Mouse (Mus musculus) cerebellum, adult 2 months (tissue): ENCODE data around the gene Carmil1. TPM values are rescaled to one million over a fixed set of nuclear protein-coding genes. Genes with fewer than 3 reads are reported as not detected.

Source experiments
- DNase-seq, 2 experiments: peaks; one replicate each; pipeline ENCODE4 v3.0.0; 2021
- H3K27ac ChIP-seq: fragments of 200-500 bp; 2 replicates; pipeline ENCODE4 v1.5.1; 2012; ENCODE audit warnings: low read length, control low read depth, inconsistent platforms; ENCODE audit not compliant: insufficient read depth
- H3K27me3 ChIP-seq: fragments of 200-500 bp; 2 replicates; pipeline ENCODE4 v1.6.1; 2012; ENCODE audit warnings: inconsistent platforms, mild to moderate bottlenecking, low read length, moderate library complexity; ENCODE audit not compliant: control insufficient read depth, insufficient read depth
- H3K4me1 ChIP-seq: fragments of 200-500 bp; 2 replicates; pipeline ENCODE4 v1.6.1; 2011; ENCODE audit warnings: low read length; ENCODE audit not compliant: control insufficient read depth, insufficient read depth
- H3K4me3 ChIP-seq: fragments of 200-500 bp; replicated peaks from 2 replicates; pipeline ENCODE3; 2011; ENCODE audit warnings: mild to moderate bottlenecking, low read depth, low read length, control low read depth; ENCODE audit not compliant: insufficient read depth
- CTCF ChIP-seq: fragments of 200-500 bp; IDR thresholded peaks from 2 replicates; pipeline ENCODE4 v1.5.1; 2011; ENCODE audit warnings: low read depth, mild to moderate bottlenecking, control low read depth, low read length, moderate library complexity, borderline replicate concordance; ENCODE audit not compliant: insufficient read depth
- POLR2A ChIP-seq: fragments of 200-500 bp; IDR thresholded peaks from 2 replicates; pipeline ENCODE4 v1.6.1; 2011; ENCODE audit warnings: low read length, control low read depth, borderline replicate concordance; ENCODE audit not compliant: insufficient read depth
- WGBS: fragments of 180-500 bp; shearing (Covaris S2); methylation state at CpG from one replicate; pipeline ENCODE4 v1.1.7; 2018; 5-methylcytosine and 5-hydroxymethylcytosine counted together
- polyA plus RNA-seq: library from polyadenylated mRNA; depleted of rRNA; stranded (reverse); fragments of >200 nt; gene quantifications from 2 replicates; pipeline ENCODE4 v1.2.3, GENCODE M21; 2012

Carmil1 gene
- polyA plus RNA-seq, 1 experiment: 24.8 TPM

DNA sequence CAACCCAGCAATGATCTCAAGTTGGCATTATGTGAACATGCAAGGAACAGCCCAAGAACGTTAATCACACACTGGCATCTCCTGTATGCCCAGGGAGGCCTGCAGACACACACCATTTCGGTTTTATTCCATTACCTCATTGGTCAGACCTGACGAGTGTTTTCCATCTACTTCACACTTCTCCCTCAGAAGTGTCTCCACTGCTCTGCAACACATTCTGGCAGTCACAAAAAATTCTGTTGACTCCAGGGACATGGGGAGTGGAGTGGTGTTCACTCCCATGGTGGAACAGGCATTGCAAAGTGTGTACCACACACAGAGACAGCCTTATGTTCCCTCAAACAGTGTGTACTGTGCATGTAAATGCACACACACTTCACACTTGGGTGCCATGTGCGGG lies 40.2 kb downstream of the Carmil1 start:
- peaks cover 10% of the 10 kb centered on the region; the same call in 1 of the 2 replicates for H3K4me1 ChIP-seq
- no peak for TF ChIP-seq CTCF
- TF ChIP-seq POLR2A: no peak
- no peak overlapping the region for H3K27ac ChIP-seq
- DNase-seq: no peak
- H3K4me3 ChIP-seq: no peak overlapping the region
- H3K27me3 ChIP-seq: no peaks in the 10 kb centered on the region
- WGBS: 71% methylated on average over 4 of the region's 4 CpGs

DNA sequence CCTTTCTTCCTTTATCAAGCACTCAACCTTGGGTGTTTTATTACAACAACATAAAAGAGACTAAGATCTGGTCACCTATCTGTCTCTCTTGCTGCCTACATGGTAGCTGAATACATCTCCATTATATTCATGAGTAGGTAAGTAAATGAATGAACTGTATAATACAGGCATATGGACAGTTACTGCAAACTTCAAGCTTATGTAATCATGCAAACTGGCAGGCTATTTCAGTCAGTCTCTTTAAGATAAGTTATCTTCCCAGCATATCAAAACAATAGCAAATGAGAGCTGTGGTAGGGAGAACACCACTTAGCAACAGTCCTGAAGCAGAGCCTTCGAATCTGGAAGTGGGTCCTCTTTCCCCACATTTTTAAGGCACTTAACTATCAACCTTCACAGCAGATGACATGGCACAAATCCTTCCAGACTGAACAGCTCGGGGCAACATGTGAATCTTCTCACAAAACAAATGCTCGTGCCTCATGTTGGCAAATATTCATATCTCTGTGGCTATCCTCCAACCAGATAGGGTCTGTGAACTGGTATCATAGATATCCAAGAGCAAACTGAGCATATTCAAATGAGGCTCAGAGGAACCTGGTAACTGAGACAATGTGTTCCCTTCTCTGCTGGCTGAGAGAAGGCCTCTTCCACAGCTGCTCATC lies 42.0 kb downstream of the Carmil1 start:
- H3K27ac ChIP-seq: no peak overlapping the region
- DNase-seq: peak in 1 of 2 experiments; percentile 19
- 29% methylated on average over 3 of the region's 3 CpGs for WGBS
- H3K4me1 ChIP-seq: peaks cover 10% of the 10 kb centered on the region; the same call in 1 of the 2 replicates
- no peak overlapping the region for H3K4me3 ChIP-seq
- H3K27me3 ChIP-seq: no peaks in the 10 kb centered on the region
- TF ChIP-seq POLR2A (no peak), CTCF (no peak)

DNA sequence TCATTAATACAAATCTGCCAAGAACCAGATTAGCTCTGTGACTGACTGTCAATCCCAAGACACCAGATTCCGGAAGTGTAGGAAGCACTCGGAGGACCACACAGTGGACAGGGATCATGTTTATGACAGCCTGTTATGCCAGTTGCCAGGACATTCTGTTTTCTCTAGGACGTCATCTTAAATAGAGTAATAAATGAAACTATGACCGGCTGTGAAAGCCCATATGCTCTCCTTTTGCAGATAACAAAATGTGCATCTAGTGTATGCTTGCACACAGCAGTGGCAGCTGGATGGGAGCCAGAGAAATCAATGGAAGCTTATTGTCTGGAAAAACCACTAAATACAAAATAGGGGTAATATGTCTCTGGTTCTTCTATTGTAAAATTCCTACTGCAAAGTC lies 43.9 kb downstream of the Carmil1 start:
- Histone ChIP-seq H3K4me1 (peaks cover 19% of the 10 kb centered on the region), H3K4me3 (no peak overlapping the region), H3K27ac (no peak overlapping the region), H3K27me3 (no peaks in the 10 kb centered on the region)
- peak in 1 of 2 experiments; percentile 55 for DNase-seq
- TF ChIP-seq CTCF: no peak
- no peak for TF ChIP-seq POLR2A
- 25% methylated on average over 4 of the region's 4 CpGs for WGBS

DNA sequence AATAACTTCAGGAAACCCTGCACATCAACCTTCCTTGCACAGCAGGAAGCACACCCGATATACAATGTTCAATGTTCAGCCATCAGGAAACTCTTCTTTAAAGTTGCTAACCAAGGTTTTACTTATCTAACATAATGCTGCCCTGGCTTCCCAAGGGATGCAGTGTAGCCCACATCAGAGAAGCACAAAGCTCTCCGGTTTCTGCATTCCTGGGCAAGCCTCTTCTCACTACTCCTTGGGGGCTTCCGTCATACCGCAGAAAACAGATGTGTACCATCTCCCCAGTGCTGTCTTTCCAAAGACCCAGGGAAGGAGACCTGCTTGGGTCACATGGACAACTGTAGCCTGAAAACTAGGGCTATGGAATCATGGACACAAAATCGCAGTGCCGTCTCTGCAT lies 47.8 kb downstream of the Carmil1 start:
- TF ChIP-seq POLR2A: no peak
- TF ChIP-seq CTCF: no peak
- Histone ChIP-seq H3K27me3 (no peaks in the 10 kb centered on the region), H3K27ac (no peak overlapping the region), H3K4me3 (no peak overlapping the region), H3K4me1 (peaks cover 18% of the 10 kb centered on the region)
- 86% methylated on average over 6 of the region's 6 CpGs for WGBS
- no peak for DNase-seq

DNA sequence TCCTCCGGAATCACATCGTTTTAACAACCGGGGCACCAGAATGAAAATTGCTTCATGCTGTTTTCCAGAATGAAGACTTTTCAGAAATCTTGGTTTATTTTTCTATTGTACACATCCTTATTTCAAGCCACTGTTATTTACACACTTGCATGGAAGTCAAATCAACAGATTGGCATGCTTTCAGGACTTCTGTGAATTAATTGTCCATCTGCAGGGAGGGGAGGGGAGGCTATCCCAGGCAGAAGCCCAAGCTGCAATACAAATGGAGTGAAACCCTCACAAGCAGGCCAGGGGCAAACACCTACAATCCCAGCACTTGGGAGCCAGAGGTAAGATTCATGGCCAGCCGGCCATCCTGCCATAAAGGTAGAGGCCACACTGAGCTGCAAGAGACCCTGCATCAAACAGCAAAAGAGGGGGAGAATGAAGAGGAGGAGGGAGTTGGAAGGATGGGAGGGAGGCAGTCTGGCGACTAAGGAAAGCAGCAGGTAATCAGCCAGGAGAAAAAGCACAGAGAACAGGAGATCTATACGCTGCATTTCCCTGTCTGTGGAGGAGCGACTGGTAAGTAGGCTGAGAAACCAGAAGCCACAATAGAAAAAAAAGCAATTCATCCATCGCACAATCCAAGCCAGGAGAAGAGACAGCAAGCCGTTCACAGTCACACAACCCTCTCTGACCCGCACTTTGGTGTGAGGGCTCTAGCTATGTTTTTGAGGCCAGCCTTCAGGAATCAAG lies 48.7 kb downstream of the Carmil1 start:
- Histone ChIP-seq H3K27ac (no peak overlapping the region), H3K27me3 (no peaks in the 10 kb centered on the region), H3K4me3 (no peak overlapping the region), H3K4me1 (peaks cover 18% of the 10 kb centered on the region)
- 45% methylated on average over 10 of the region's 10 CpGs for WGBS
- no peak for TF ChIP-seq POLR2A
- TF ChIP-seq CTCF: no peak
- DNase-seq: peak; percentile 34 to 44

DNA sequence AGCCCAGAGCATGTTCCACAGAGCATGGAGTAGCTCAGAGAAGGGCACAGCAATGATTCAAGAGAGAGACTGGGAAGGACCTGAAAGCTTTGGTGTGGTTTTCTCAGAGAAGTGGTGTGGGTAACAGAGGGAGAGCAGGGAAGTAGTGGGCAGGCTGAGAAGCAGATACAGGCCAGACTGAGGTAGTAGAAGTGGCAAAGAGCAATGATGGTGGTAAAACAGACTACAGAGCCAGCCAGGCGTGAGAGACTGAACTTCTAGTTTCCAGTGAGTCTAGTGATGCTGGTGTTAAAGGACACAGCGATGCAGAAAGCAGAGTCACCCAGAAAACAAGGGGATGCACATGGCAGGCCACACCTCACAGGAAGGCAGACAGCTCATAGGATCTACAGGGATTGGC lies 49.4 kb downstream of the Carmil1 start:
- no peak overlapping the region for H3K4me3 ChIP-seq
- H3K27me3 ChIP-seq: no peaks in the 10 kb centered on the region
- peaks cover 18% of the 10 kb centered on the region for H3K4me1 ChIP-seq
- 84% methylated on average over 2 of the region's 2 CpGs for WGBS
- H3K27ac ChIP-seq: no peak overlapping the region
- no peak for DNase-seq
- TF ChIP-seq POLR2A (no peak), CTCF (no peak)

DNA sequence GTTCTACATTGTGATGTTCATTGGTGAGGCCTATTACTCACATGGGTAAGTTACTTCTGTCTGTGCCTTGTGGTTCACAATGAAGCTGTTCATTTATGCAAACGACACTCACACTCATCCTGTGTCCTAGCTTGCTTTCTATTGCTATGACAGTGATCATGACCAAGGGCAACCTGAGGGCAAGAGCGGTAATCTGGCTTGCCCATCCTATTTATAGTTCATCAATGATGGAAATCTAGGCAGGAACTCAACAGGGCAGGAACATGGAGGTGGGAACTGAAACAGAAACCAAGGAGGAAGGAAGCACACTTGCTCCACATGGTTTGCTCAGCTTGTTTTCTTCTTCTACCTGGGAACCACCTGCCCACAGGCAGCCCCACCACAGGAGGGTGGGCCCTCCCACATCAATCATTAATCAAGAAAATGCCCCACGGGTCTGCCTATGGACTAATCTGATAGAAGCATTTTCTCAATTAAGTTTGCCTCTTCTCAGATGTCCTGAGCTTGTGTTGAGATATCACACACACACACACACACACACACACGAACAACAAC lies 50.0 kb downstream of the Carmil1 start:
- Histone ChIP-seq H3K27ac (no peak overlapping the region), H3K27me3 (no peaks in the 10 kb centered on the region), H3K4me1 (peaks cover 18% of the 10 kb centered on the region), H3K4me3 (no peak overlapping the region)
- 89% methylated on average over 4 of the region's 4 CpGs for whole genome bisulfite sequencing
- no peak for DNase-seq
- TF ChIP-seq CTCF: no peak
- no peak for TF ChIP-seq POLR2A
